Mouse (Mus musculus): ENCODE results near the gene Cyb5rl. TPM values are rescaled to one million over a fixed set of nuclear protein-coding genes. Genes with fewer than 3 reads are reported as not detected.

Gene Cyb5rl
- total RNA-seq, 1 experiment: 9.3 TPM

- peaks cover 2 to 12% of the 10 kb centered on the region in 2 experiments; a peak in 1 of 4 replicates for H3K4me1 ChIP-seq (ENCODE audit: control insufficient read depth in 2 of 2, insufficient read depth in 2 of 2, low read length in 2 of 2, poor library complexity in 1 of 2)
- TF ChIP-seq ZC3H11A (IDR thresholded peaks at IDR 0.05; ENCODE audit: borderline replicate concordance, low read depth, low read length) (no peak), ZNF384 (IDR thresholded peaks at IDR 0.05; ENCODE audit: low read depth, low read length) (no peak), MAFK (IDR thresholded peaks at IDR 0.05; ENCODE audit: insufficient read depth, low read depth, low read length) (no peak), CHD2 (IDR thresholded peaks at IDR 0.05; ENCODE audit: low read depth, low read length) (no peak)
- peak overlapping the region; percentile 36 to 54; a peak in 3 of 4 replicates for H3K4me3 ChIP-seq (ENCODE audit: insufficient read depth in 1 of 2, low read depth in 1 of 2, low read length in 2 of 2, poor library complexity in 1 of 2, severe bottlenecking in 1 of 2)
- in situ Hi-C loops (cut with MboI; ENCODE audit: low sequenced_read_pairs in 2 of 2, unreplicated experiment in 2 of 2): no loop called here
- no peak overlapping the region for H3K27ac ChIP-seq (ENCODE audit: insufficient read depth, low read depth, low read length, poor library complexity, severe bottlenecking)
- peak overlapping the region; percentile 41 for H3K9ac ChIP-seq (ENCODE audit: insufficient read depth, low read depth, low read length, poor library complexity, severe bottlenecking)
- peaks cover 8% of the 10 kb centered on the region; the same call in 1 of the 2 replicates for H3K36me3 ChIP-seq (ENCODE audit: control insufficient read depth, insufficient read depth, low read length, poor library complexity, severe bottlenecking)
- DNase-seq (ENCODE audit: low read depth, low spot score): peak; percentile 16
- no peaks in the 10 kb centered on the region for H3K9me3 ChIP-seq (ENCODE audit: control insufficient read depth, insufficient read depth, low read depth, low read length)
These were observed 40.3 kb upstream of the Cyb5rl start for GRCm38 (mm10) chr4:107026451-107026850.

- in situ Hi-C loops (cut with MboI; ENCODE audit: low sequenced_read_pairs in 2 of 2, unreplicated experiment in 2 of 2): no loop called here
- no peak overlapping the region for H3K9ac ChIP-seq (ENCODE audit: insufficient read depth, low read depth, low read length, poor library complexity, severe bottlenecking)
- DNase-seq (ENCODE audit: low read depth, low spot score): no peak
- H3K4me3 ChIP-seq (ENCODE audit: insufficient read depth in 1 of 2, low read depth in 1 of 2, low read length in 2 of 2, poor library complexity in 1 of 2, severe bottlenecking in 1 of 2): no peak overlapping the region
- H3K27ac ChIP-seq (ENCODE audit: insufficient read depth, low read depth, low read length, poor library complexity, severe bottlenecking): no peak overlapping the region
- H3K4me1 ChIP-seq (ENCODE audit: control insufficient read depth in 2 of 2, insufficient read depth in 2 of 2, low read length in 2 of 2, poor library complexity in 1 of 2): no peaks in the 10 kb centered on the region
- no peaks in the 10 kb centered on the region for H3K9me3 ChIP-seq (ENCODE audit: control insufficient read depth, insufficient read depth, low read depth, low read length)
- H3K36me3 ChIP-seq (ENCODE audit: control insufficient read depth, insufficient read depth, low read length, poor library complexity, severe bottlenecking): peaks cover 36% of the 10 kb centered on the region; the same call in 1 of the 2 replicates
- no peak for TF ChIP-seq ZNF384 (IDR thresholded peaks at IDR 0.05; ENCODE audit: low read depth, low read length)
- TF ChIP-seq MAFK (IDR thresholded peaks at IDR 0.05; ENCODE audit: insufficient read depth, low read depth, low read length): no peak
- no peak for TF ChIP-seq HCFC1 (IDR thresholded peaks at IDR 0.05; ENCODE audit: borderline replicate concordance, insufficient read depth, low read length)
- no peak for TF ChIP-seq CHD2 (IDR thresholded peaks at IDR 0.05; ENCODE audit: low read depth, low read length)
- no peak for TF ChIP-seq ZC3H11A (IDR thresholded peaks at IDR 0.05; ENCODE audit: borderline replicate concordance, low read depth, low read length)
These were observed 31.1 kb upstream of the Cyb5rl start for GRCm38 (mm10) chr4:107035689-107036088.

GRCm38 (mm10) chr4:107036985-107037384 lies 29.8 kb upstream of the Cyb5rl start:
- H3K4me3 ChIP-seq (ENCODE audit: insufficient read depth in 1 of 2, low read depth in 1 of 2, low read length in 2 of 2, poor library complexity in 1 of 2, severe bottlenecking in 1 of 2): no peak overlapping the region
- H3K27ac ChIP-seq (ENCODE audit: insufficient read depth, low read depth, low read length, poor library complexity, severe bottlenecking): no peak overlapping the region
- TF ChIP-seq MAFK (IDR thresholded peaks at IDR 0.05; ENCODE audit: insufficient read depth, low read depth, low read length): no peak
- TF ChIP-seq HCFC1 (IDR thresholded peaks at IDR 0.05; ENCODE audit: borderline replicate concordance, insufficient read depth, low read length): no peak
- TF ChIP-seq ZNF384 (IDR thresholded peaks at IDR 0.05; ENCODE audit: low read depth, low read length): no peak
- TF ChIP-seq CHD2 (IDR thresholded peaks at IDR 0.05; ENCODE audit: low read depth, low read length): no peak
- TF ChIP-seq ZC3H11A (IDR thresholded peaks at IDR 0.05; ENCODE audit: borderline replicate concordance, low read depth, low read length): no peak
- no peaks in the 10 kb centered on the region for H3K9me3 ChIP-seq (ENCODE audit: control insufficient read depth, insufficient read depth, low read depth, low read length)
- no peak for DNase-seq (ENCODE audit: low read depth, low spot score)
- in situ Hi-C loops (cut with MboI; ENCODE audit: low sequenced_read_pairs in 2 of 2, unreplicated experiment in 2 of 2): no loop called here
- no peaks in the 10 kb centered on the region for H3K4me1 ChIP-seq (ENCODE audit: control insufficient read depth in 2 of 2, insufficient read depth in 2 of 2, low read length in 2 of 2, poor library complexity in 1 of 2)
- H3K36me3 ChIP-seq (ENCODE audit: control insufficient read depth, insufficient read depth, low read length, poor library complexity, severe bottlenecking): peaks cover 45% of the 10 kb centered on the region
- H3K9ac ChIP-seq (ENCODE audit: insufficient read depth, low read depth, low read length, poor library complexity, severe bottlenecking): no peak overlapping the region

DNA sequence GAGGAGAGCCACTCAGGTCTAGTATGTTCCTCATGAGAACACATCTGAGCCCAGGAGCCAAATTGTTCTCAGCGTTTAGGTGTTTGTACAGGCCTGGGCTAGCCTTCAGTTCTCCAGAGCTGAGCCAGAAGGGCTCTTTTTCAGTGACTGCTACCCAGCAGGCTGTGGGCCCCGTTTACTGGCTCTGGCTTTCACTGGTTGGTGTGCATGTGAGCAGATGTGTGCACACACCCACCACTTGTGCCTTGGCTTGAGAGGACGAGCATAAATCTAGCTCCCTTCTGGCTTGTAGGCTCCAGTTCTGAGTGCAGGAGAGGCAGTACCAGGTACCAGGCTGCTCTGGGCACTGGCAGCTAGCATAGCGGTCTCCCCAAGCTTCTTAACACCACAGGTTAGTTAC lies 28.5 kb upstream of the Cyb5rl start:
- Histone ChIP-seq H3K9me3 (ENCODE audit: control insufficient read depth, insufficient read depth, low read depth, low read length) (no peaks in the 10 kb centered on the region), H3K36me3 (ENCODE audit: control insufficient read depth, insufficient read depth, low read length, poor library complexity, severe bottlenecking) (peaks cover 46% of the 10 kb centered on the region), H3K27ac (ENCODE audit: insufficient read depth, low read depth, low read length, poor library complexity, severe bottlenecking) (no peak overlapping the region), H3K4me1 (ENCODE audit: control insufficient read depth in 2 of 2, insufficient read depth in 2 of 2, low read length in 2 of 2, poor library complexity in 1 of 2) (no peaks in the 10 kb centered on the region), H3K4me3 (ENCODE audit: insufficient read depth in 1 of 2, low read depth in 1 of 2, low read length in 2 of 2, poor library complexity in 1 of 2, severe bottlenecking in 1 of 2) (no peak overlapping the region), H3K9ac (ENCODE audit: insufficient read depth, low read depth, low read length, poor library complexity, severe bottlenecking) (no peak overlapping the region)
- TF ChIP-seq ZNF384 (IDR thresholded peaks at IDR 0.05; ENCODE audit: low read depth, low read length) (no peak), MAFK (IDR thresholded peaks at IDR 0.05; ENCODE audit: insufficient read depth, low read depth, low read length) (no peak), ZC3H11A (IDR thresholded peaks at IDR 0.05; ENCODE audit: borderline replicate concordance, low read depth, low read length) (no peak)
- no peak for DNase-seq (ENCODE audit: low read depth, low spot score)
- in situ Hi-C loops (cut with MboI; ENCODE audit: low sequenced_read_pairs in 2 of 2, unreplicated experiment in 2 of 2): no loop called here

GRCm38 (mm10) chr4:107039270-107039669 lies 27.5 kb upstream of the Cyb5rl start:
- H3K36me3 ChIP-seq (ENCODE audit: control insufficient read depth, insufficient read depth, low read length, poor library complexity, severe bottlenecking): peaks cover 48% of the 10 kb centered on the region
- no peaks in the 10 kb centered on the region for H3K4me1 ChIP-seq (ENCODE audit: control insufficient read depth in 2 of 2, insufficient read depth in 2 of 2, low read length in 2 of 2, poor library complexity in 1 of 2)
- DNase-seq (ENCODE audit: low read depth, low spot score): no peak
- TF ChIP-seq ZC3H11A (IDR thresholded peaks at IDR 0.05; ENCODE audit: borderline replicate concordance, low read depth, low read length): no peak
- TF ChIP-seq HCFC1 (IDR thresholded peaks at IDR 0.05; ENCODE audit: borderline replicate concordance, insufficient read depth, low read length): no peak
- TF ChIP-seq MAFK (IDR thresholded peaks at IDR 0.05; ENCODE audit: insufficient read depth, low read depth, low read length): no peak
- no peak for TF ChIP-seq ZNF384 (IDR thresholded peaks at IDR 0.05; ENCODE audit: low read depth, low read length)
- TF ChIP-seq CHD2 (IDR thresholded peaks at IDR 0.05; ENCODE audit: low read depth, low read length): no peak
- no peak overlapping the region for H3K27ac ChIP-seq (ENCODE audit: insufficient read depth, low read depth, low read length, poor library complexity, severe bottlenecking)
- H3K4me3 ChIP-seq (ENCODE audit: insufficient read depth in 1 of 2, low read depth in 1 of 2, low read length in 2 of 2, poor library complexity in 1 of 2, severe bottlenecking in 1 of 2): no peak overlapping the region
- no peaks in the 10 kb centered on the region for H3K9me3 ChIP-seq (ENCODE audit: control insufficient read depth, insufficient read depth, low read depth, low read length)
- in situ Hi-C loops (cut with MboI; ENCODE audit: low sequenced_read_pairs in 2 of 2, unreplicated experiment in 2 of 2): no loop called here
- no peak overlapping the region for H3K9ac ChIP-seq (ENCODE audit: insufficient read depth, low read depth, low read length, poor library complexity, severe bottlenecking)

All from ES-E14 (cell line).